Mouse (Mus musculus): ENCODE results near the gene Cabp7. TPM values are rescaled to one million over a fixed set of nuclear protein-coding genes. Genes with fewer than 3 reads are reported as not detected.

Gene Cabp7
- polyA plus RNA-seq (2015; fragmentation: Nextera tagmentation; extraction: Ambion mirVana): 12.4 and 13.4 TPM in 2 replicates

GRCm38 (mm10) chr11:4746733-4747132, at the start of gene Cabp7:
Cabp7 (minus strand) TSS chr11:4746778.

GRCm38 (mm10) chr11:4704072-4704964, 42.3 kb downstream of the Cabp7 start, which contains the start of the genes Uqcr10 and Zmat5:
Uqcr10 (minus strand) TSS chr11:4704342.
Zmat5 (plus strand) TSS chr11:4704678.

Other genes with a start within 250 kb of the Cabp7 start
- gene Mtmr3, start 151.9 kb downstream of the Cabp7 start, polyA plus RNA-seq (2015; fragmentation: Nextera tagmentation; extraction: Ambion mirVana): 19.9 and 22.5 TPM in 2 replicates
- gene Gm11032, start 126.7 kb downstream of the Cabp7 start, polyA plus RNA-seq (2015; fragmentation: Nextera tagmentation; extraction: Ambion mirVana): not detected in 2 replicates
- 15.1 and 16.0 TPM in 2 replicates for gene Ascc2, start 109.0 kb downstream of the Cabp7 start, polyA plus RNA-seq (2015; fragmentation: Nextera tagmentation; extraction: Ambion mirVana)
- gene Uqcr10, start 42.4 kb downstream of the Cabp7 start, polyA plus RNA-seq (2015; fragmentation: Nextera tagmentation; extraction: Ambion mirVana): 1,112 and 1,229 TPM in 2 replicates
- 58.3 and 60.3 TPM in 2 replicates for gene Zmat5, start 42.1 kb downstream of the Cabp7 start, polyA plus RNA-seq (2015; fragmentation: Nextera tagmentation; extraction: Ambion mirVana)
- 43.5 and 44.8 TPM in 2 replicates for gene Nf2, start 102.8 kb upstream of the Cabp7 start, polyA plus RNA-seq (2015; fragmentation: Nextera tagmentation; extraction: Ambion mirVana)
- 110 and 116 TPM in 2 replicates for gene Nipsnap1, start 127.2 kb upstream of the Cabp7 start, polyA plus RNA-seq (2015; fragmentation: Nextera tagmentation; extraction: Ambion mirVana)
- 31.0 and 32.6 TPM in 2 replicates for gene Thoc5, start 148.5 kb upstream of the Cabp7 start, polyA plus RNA-seq (2015; fragmentation: Nextera tagmentation; extraction: Ambion mirVana)
- 59.7 and 69.0 TPM in 2 replicates for gene Nefh, start 201.3 kb upstream of the Cabp7 start, polyA plus RNA-seq (2015; fragmentation: Nextera tagmentation; extraction: Ambion mirVana)
- gene Ap1b1, start 240.0 kb upstream of the Cabp7 start, polyA plus RNA-seq (2015; fragmentation: Nextera tagmentation; extraction: Ambion mirVana): 82.9 and 93.1 TPM in 2 replicates

All from neural tube, postnatal 0 days (tissue).